Mouse (Mus musculus) G1E (cell line): ENCODE results near the gene Casp3.

Experiments
- CTCF ChIP-seq: IDR thresholded peaks from 2 replicates; pipeline ENCODE4 v1.5.1; 2012; ENCODE audit warnings: low read depth, low read length, inconsistent platforms, mixed read lengths
- GATA1 ChIP-seq: IDR thresholded peaks from 2 replicates; pipeline ENCODE4 v1.6.1; 2012; ENCODE audit warnings: borderline replicate concordance, low read length, inconsistent platforms, mixed read lengths
- GATA2 ChIP-seq: IDR thresholded peaks from 2 replicates; pipeline ENCODE4 v1.6.1; 2012; ENCODE audit warnings: low read depth, low read length, inconsistent platforms, borderline replicate concordance
- POLR2AphosphoS5 ChIP-seq: IDR thresholded peaks from 2 replicates; pipeline ENCODE4 v1.6.1; 2012; ENCODE audit warnings: low read depth, low read length, inconsistent platforms; ENCODE audit not compliant: insufficient replicate concordance
- TAL1 ChIP-seq: conservative IDR thresholded peaks from 2 replicates; pipeline ENCODE4 v1.6.1; 2012; ENCODE audit warnings: low read depth, low read length, inconsistent platforms, mixed read lengths

DNA sequence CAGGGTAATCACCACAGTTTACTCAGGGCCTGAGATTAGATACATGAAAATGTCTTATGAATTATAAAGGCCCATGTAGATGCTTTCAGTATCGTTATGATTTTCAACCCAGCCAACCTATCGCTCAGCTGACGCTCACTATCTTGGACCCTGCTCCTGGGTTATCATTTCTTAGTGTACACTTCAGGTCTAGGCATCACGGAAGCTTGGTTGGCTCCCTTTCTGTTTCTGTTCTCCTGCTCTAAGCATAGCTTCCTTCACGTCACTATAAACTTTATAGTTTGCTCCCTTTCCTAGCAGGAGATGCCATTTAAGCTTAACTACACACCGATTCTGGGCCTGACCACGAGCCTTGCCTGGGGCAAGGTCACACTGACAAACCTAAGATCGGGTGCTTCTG lies 5.5 kb upstream of the Casp3 start:
- TF ChIP-seq CTCF (no peak), TAL1 (no peak), GATA1 (no peak), POLR2AphosphoS5 (no peak), GATA2 (no peak)
